Mouse (Mus musculus) liver, embryonic 11.5 days (tissue): Measurements from ENCODE around the gene Grk6. TPM values are rescaled to one million over a fixed set of nuclear protein-coding genes. Genes with fewer than 3 reads are reported as not detected.

Source experiments
- ATAC-seq: fragments of 200-750 bp; cut with Nextera tagmentation; replicated peaks from 2 replicates; pipeline ENCODE4 v1.8.0; 2017; ENCODE audit warnings: moderate number of reproducible peaks, mild to moderate bottlenecking, moderate TSS enrichment, moderate library complexity; ENCODE audit not compliant: low FRiP score
- DNase-seq: peaks from one replicate; pipeline ENCODE4 v3.0.0-alpha.2; 2017; ENCODE audit warnings: low spot score
- H3K27ac ChIP-seq: fragments of 300-500 bp; sonication (generic); 2 replicates; pipeline ENCODE4 v1.5.1; 2014; ENCODE audit warnings: mild to moderate bottlenecking, low read depth, low read length, control low read depth
- H3K27me3 ChIP-seq: fragments of 300-500 bp; sonication (generic); replicated peaks from 2 replicates; pipeline ENCODE4 v1.6.1; 2014; ENCODE audit warnings: low read length, mixed read lengths; ENCODE audit not compliant: control insufficient read depth, insufficient read depth
- H3K36me3 ChIP-seq: fragments of 300-500 bp; sonication (generic); 2 replicates; pipeline ENCODE4 v1.6.1; 2014; ENCODE audit warnings: mild to moderate bottlenecking, low read length, moderate library complexity, mixed read lengths; ENCODE audit not compliant: control insufficient read depth, insufficient read depth
- H3K4me1 ChIP-seq: fragments of 300-500 bp; sonication (generic); replicated peaks from 2 replicates; pipeline ENCODE4 v1.6.1; 2014; ENCODE audit warnings: low read length, mixed read lengths; ENCODE audit not compliant: control insufficient read depth, insufficient read depth
- H3K4me2 ChIP-seq: fragments of 300-500 bp; sonication (generic); 2 replicates; pipeline ENCODE4 v1.6.1; 2014; ENCODE audit warnings: mild to moderate bottlenecking, control low read depth, moderate library complexity
- H3K4me3 ChIP-seq: fragments of 300-500 bp; sonication (generic); 2 replicates; pipeline ENCODE4 v1.5.1; 2014; ENCODE audit warnings: low read depth, low read length, control low read depth
- H3K9ac ChIP-seq: fragments of 300-500 bp; sonication (generic); 2 replicates; pipeline ENCODE4 v1.6.1; 2014; ENCODE audit warnings: low read depth, low read length, control low read depth
- H3K9me3 ChIP-seq: fragments of 300-500 bp; sonication (generic); 2 replicates; pipeline ENCODE4 v1.6.1; 2016; ENCODE audit warnings: low read length, inconsistent platforms, mixed read lengths; ENCODE audit not compliant: control insufficient read depth
- WGBS: fragments of 180-500 bp; shearing (Covaris S2); extraction: QIAGEN DNeasy Blood & Tissue Kit; methylation state at CpG from one replicate; pipeline ENCODE4 v1.1.7; 2014; 5-methylcytosine and 5-hydroxymethylcytosine counted together
- polyA plus RNA-seq: library from polyadenylated mRNA; unstranded; fragments of >200 nt; fragmentation: Nextera tagmentation; extraction: Ambion mirVana; gene quantifications from 2 replicates; pipeline ENCODE4 v1.2.1, GENCODE M21; 2014

Grk6 gene
- polyA plus RNA-seq, 1 experiment from 2014 or later: 45.8 TPM

GRCm38 (mm10) chr13:55443799-55444285, 1.0 kb upstream of the Grk6 start:
- Histone ChIP-seq H3K4me3 (peak overlapping the region; percentile 90), H3K9ac (peak overlapping the region; percentile 59; the same call in 1 of the 2 replicates), H3K9me3 (no peaks in the 10 kb centered on the region), H3K4me1 (peaks cover 27% of the 10 kb centered on the region), H3K27ac (no peak overlapping the region; the same call in 1 of the 2 replicates), H3K4me2 (peak overlapping the region; percentile 95), H3K27me3 (no peaks in the 10 kb centered on the region), H3K36me3 (no peaks in the 10 kb centered on the region; the same call in 1 of the 2 replicates)
- ATAC-seq: no peak
- DNase-seq: no peak
- WGBS: 44% methylated on average over 9 of the region's 9 CpGs

- Histone ChIP-seq H3K4me1 (peaks cover 31% of the 10 kb centered on the region), H3K4me3 (peak overlapping the region; percentile 90), H3K9ac (peak overlapping the region; percentile 59; the same call in 1 of the 2 replicates), H3K4me2 (peak overlapping the region; percentile 95), H3K36me3 (no peaks in the 10 kb centered on the region; the same call in 1 of the 2 replicates), H3K27ac (peak overlapping the region; percentile 54), H3K27me3 (no peaks in the 10 kb centered on the region), H3K9me3 (no peaks in the 10 kb centered on the region)
- 2% methylated on average over 33 of the region's 33 CpGs for WGBS
- DNase-seq (no peak), ATAC-seq (peak; percentile 56)
Observed at GRCm38 (mm10) chr13:55444286-55444936, 461 bp upstream of the Grk6 start.

- DNase-seq (no peak), ATAC-seq (no peak)
- under 1% methylated on average over 63 of the region's 66 CpGs for WGBS
- H3K36me3 ChIP-seq: peaks cover 8% of the 10 kb centered on the region
- H3K27me3 ChIP-seq: no peaks in the 10 kb centered on the region
- H3K4me3 ChIP-seq: peak overlapping the region; percentile 90
- H3K4me2 ChIP-seq: peak overlapping the region; percentile 95
- H3K9me3 ChIP-seq: no peaks in the 10 kb centered on the region
- H3K4me1 ChIP-seq: peaks cover 34% of the 10 kb centered on the region
- H3K27ac ChIP-seq: peak overlapping the region; percentile 97
- H3K9ac ChIP-seq: peak overlapping the region; percentile 96
Observed at GRCm38 (mm10) chr13:55445361-55446091, 654 bp downstream of the Grk6 start.

- peak overlapping the region; percentile 95 for H3K4me2 ChIP-seq
- DNase-seq: no peak
Observed at GRCm38 (mm10) chr13:55446483-55447105, 1.7 kb downstream of the Grk6 start.

GRCm38 (mm10) chr13:55447543-55447943, 2.7 kb downstream of the Grk6 start:
- Histone ChIP-seq H3K4me3 (peak overlapping the region; percentile 90; the same call in 1 of the 2 replicates), H3K4me1 (peaks cover 34% of the 10 kb centered on the region), H3K36me3 (peaks cover 27% of the 10 kb centered on the region), H3K9ac (0 out of 2 replicates have a peak overlapping the region, but pooled peaks have one; percentile 96), H3K9me3 (no peaks in the 10 kb centered on the region), H3K27me3 (no peaks in the 10 kb centered on the region), H3K27ac (peak overlapping the region; percentile 97), H3K4me2 (peak overlapping the region; percentile 95)
- DNase-seq (no peak), ATAC-seq (no peak)
- WGBS: 20% methylated on average over 3 of the region's 3 CpGs

More at GRCm38 (mm10) chr13:55446483-55447105, 1.7 kb downstream of the Grk6 start:
- Histone ChIP-seq H3K4me3 (peak overlapping the region; percentile 90), H3K36me3 (peaks cover 18% of the 10 kb centered on the region), H3K27me3 (no peaks in the 10 kb centered on the region), H3K9me3 (no peaks in the 10 kb centered on the region), H3K27ac (peak overlapping the region; percentile 97), H3K4me1 (peaks cover 34% of the 10 kb centered on the region), H3K9ac (peak overlapping the region; percentile 96)
- peak; percentile 51 for ATAC-seq
- WGBS: 53% methylated on average over 6 of the region's 6 CpGs

GRCm38 (mm10) chr13:55448131-55448530, 3.3 kb downstream of the Grk6 start:
- ATAC-seq: no peak
- Histone ChIP-seq H3K27me3 (no peaks in the 10 kb centered on the region), H3K27ac (no peak overlapping the region), H3K4me3 (no peak overlapping the region), H3K4me2 (no peak overlapping the region), H3K9ac (no peak overlapping the region), H3K4me1 (peaks cover 34% of the 10 kb centered on the region), H3K9me3 (no peaks in the 10 kb centered on the region), H3K36me3 (peaks cover 30% of the 10 kb centered on the region)
- 94% methylated on average over 5 of the region's 5 CpGs for WGBS
- no peak for DNase-seq

GRCm38 (mm10) chr13:55449205-55449604, 4.3 kb downstream of the Grk6 start:
- DNase-seq (no peak), ATAC-seq (no peak)
- no peaks in the 10 kb centered on the region for H3K9me3 ChIP-seq
- H3K9ac ChIP-seq: no peak overlapping the region
- H3K36me3 ChIP-seq: peaks cover 38% of the 10 kb centered on the region
- H3K4me2 ChIP-seq: no peak overlapping the region
- peaks cover 34% of the 10 kb centered on the region for H3K4me1 ChIP-seq
- no peak overlapping the region for H3K27ac ChIP-seq
- no peaks in the 10 kb centered on the region for H3K27me3 ChIP-seq
- 82% methylated on average over 9 of the region's 9 CpGs for WGBS
- no peak overlapping the region for H3K4me3 ChIP-seq

GRCm38 (mm10) chr13:55449679-55450441, 5.0 kb downstream of the Grk6 start:
- Histone ChIP-seq H3K4me2 (no peak overlapping the region), H3K9ac (no peak overlapping the region), H3K9me3 (no peaks in the 10 kb centered on the region), H3K27ac (no peak overlapping the region), H3K4me1 (peaks cover 34% of the 10 kb centered on the region), H3K4me3 (no peak overlapping the region), H3K36me3 (peaks cover 39% of the 10 kb centered on the region), H3K27me3 (no peaks in the 10 kb centered on the region)
- ATAC-seq (no peak), DNase-seq (no peak)
- 82% methylated on average over 17 of the region's 17 CpGs for WGBS
